Mouse (Mus musculus): ENCODE results near the gene Cacnb4.

- TF ChIP-seq POLR2A (IDR thresholded peaks at IDR 0.05; ENCODE audit: control insufficient read depth in 1 of 2, insufficient read depth in 1 of 2, low read depth in 1 of 2, low read length in 2 of 2, poor library complexity in 1 of 2) = no peak
- no peak for TF ChIP-seq ETS1 (IDR thresholded peaks at IDR 0.05; ENCODE audit: low read depth, low read length)
Measured at GRCm38 (mm10) chr2:52623461-52623860, 53.2 kb downstream of the Cacnb4 start.

Data from MEL (cell line).